Mouse (Mus musculus) ES-Bruce4 (cell line): ENCODE results near the gene 4930469K13Rik.

Experiments
- CTCF ChIP-seq: IDR thresholded peaks from one replicate; pipeline ENCODE4 v1.8.1; 2011; ENCODE audit warnings: low read depth, low read length
- EP300 ChIP-seq: IDR thresholded peaks from 2 replicates; pipeline ENCODE4 v1.6.1; 2011; ENCODE audit warnings: low read depth, low read length; ENCODE audit not compliant: insufficient read depth
- POLR2A ChIP-seq: IDR thresholded peaks from one replicate; pipeline ENCODE4 v1.8.1; 2011; ENCODE audit warnings: low read length; ENCODE audit not compliant: insufficient read depth

DNA sequence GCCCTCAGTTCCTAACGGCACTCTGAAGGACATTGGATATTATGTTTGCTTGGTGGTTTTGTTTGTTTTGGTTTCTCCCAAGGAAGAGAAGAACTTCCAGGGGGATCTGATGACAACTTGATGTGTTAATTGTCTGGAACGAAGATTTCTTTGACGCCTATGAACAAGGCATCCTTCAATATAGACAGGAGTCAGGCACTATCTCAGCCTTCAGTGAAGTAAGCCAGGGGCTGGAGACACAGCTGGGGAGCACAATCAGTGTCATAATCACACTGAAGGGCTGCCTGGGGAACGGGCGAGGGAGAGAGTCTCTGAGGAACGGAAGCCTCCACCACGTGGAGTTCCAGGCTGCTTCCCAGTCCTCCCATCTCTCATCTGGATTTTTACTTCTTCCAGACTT is 26.5 kb upstream of the 4930469K13Rik start:
- no peak for TF ChIP-seq POLR2A
- TF ChIP-seq CTCF, result no peak
- TF ChIP-seq EP300, result no peak
